In genomic region chr17:83850458-83850857, GRCm38 (mm10) we compare ENCODE assay signal across 9 mouse cellular contexts. TPM values are rescaled to one million over a fixed set of nuclear protein-coding genes. Genes with fewer than 3 reads are reported as not detected.
DNase-seq lines count a peak whose midpoint lies in the region; ATAC-seq lines count a peak whose summit lies in the region.
"Had no signal": no experiment of that assay in that cellular context is flagged by ENCODE, and none has a peak within 500 bp of the region (broad histone marks: within the 10 kb centered on the region; RNA-seq: fewer than 3 reads in every experiment).

No protein-coding gene starts in this region.

- no peak overlapping the region for H3K9ac ChIP-seq in embryonic facial prominence, embryonic 14.5 days (ENCODE audit: low read depth, low read length)
- H3K9ac ChIP-seq in heart, embryonic 12.5 days: no peak overlapping the region
- H3K9ac ChIP-seq in liver, embryonic 13.5 days: no peak overlapping the region
- H3K9ac ChIP-seq: liver, embryonic 15.5 days had no signal

- H3K4me1 ChIP-seq in embryonic facial prominence, embryonic 14.5 days (ENCODE audit: control insufficient read depth, insufficient read depth, low read length): no peaks in the 10 kb centered on the region
- peaks cover 6% of the 10 kb centered on the region for H3K4me1 ChIP-seq in heart, embryonic 12.5 days (replicated peaks)
- H3K4me1 ChIP-seq in liver, embryonic 13.5 days (replicated peaks): peaks cover 66% of the 10 kb centered on the region

- H3K36me3 ChIP-seq in embryonic facial prominence, embryonic 14.5 days (ENCODE audit: control insufficient read depth, insufficient read depth, low read length): no peaks in the 10 kb centered on the region
- H3K36me3 ChIP-seq in heart, embryonic 12.5 days: no peaks in the 10 kb centered on the region
- no peaks in the 10 kb centered on the region for H3K36me3 ChIP-seq in liver, embryonic 13.5 days
- H3K36me3 ChIP-seq: liver, embryonic 15.5 days had no signal

- H3K4me3 ChIP-seq in embryonic facial prominence, embryonic 14.5 days (ENCODE audit: low read depth, low read length): no peak overlapping the region
- no peak overlapping the region for H3K4me3 ChIP-seq in heart, embryonic 12.5 days
- H3K4me3 ChIP-seq in liver, embryonic 13.5 days (replicated peaks): no peak overlapping the region
- H3K4me3 ChIP-seq: liver, embryonic 15.5 days had no signal

- H3K27me3 ChIP-seq in embryonic facial prominence, embryonic 14.5 days (replicated peaks; ENCODE audit: control insufficient read depth, insufficient read depth, low read length): no peaks in the 10 kb centered on the region
- H3K27me3 ChIP-seq in heart, embryonic 12.5 days (replicated peaks): 0 out of 2 replicates have a peak, but pooled peaks cover 4% of the 10 kb centered on the region
- no peaks in the 10 kb centered on the region for H3K27me3 ChIP-seq in liver, embryonic 13.5 days
- H3K27me3 ChIP-seq: liver, embryonic 15.5 days had no signal

- no peaks in the 10 kb centered on the region for H3K9me3 ChIP-seq in embryonic facial prominence, embryonic 14.5 days (ENCODE audit: control insufficient read depth, low read length)
- no peaks in the 10 kb centered on the region for H3K9me3 ChIP-seq in heart, embryonic 12.5 days (replicated peaks)
- H3K9me3 ChIP-seq in liver, embryonic 13.5 days (replicated peaks): no peaks in the 10 kb centered on the region
- H3K9me3 ChIP-seq: liver, embryonic 15.5 days had no signal

- 0 out of 2 replicates have a peak overlapping the region, but pooled peaks have one; percentile 13 for H3K4me2 ChIP-seq in embryonic facial prominence, embryonic 14.5 days (ENCODE audit: low read depth, low read length)
- peak overlapping the region; percentile 45 for H3K4me2 ChIP-seq in heart, embryonic 12.5 days
- H3K4me2 ChIP-seq in liver, embryonic 13.5 days: peak overlapping the region; percentile 43; the same call in 1 of the 2 replicates
- H3K4me2 ChIP-seq: liver, embryonic 15.5 days had no signal

- H3K27ac ChIP-seq in embryonic facial prominence, embryonic 14.5 days (replicated peaks; ENCODE audit: low read depth, low read length): no peak overlapping the region
- H3K27ac ChIP-seq in heart, embryonic 12.5 days (ENCODE audit: poor library complexity, severe bottlenecking): no peak overlapping the region
- no peak overlapping the region for H3K27ac ChIP-seq in liver, embryonic 13.5 days
- H3K27ac ChIP-seq: liver, embryonic 15.5 days had no signal

- peak; percentile 78 for ATAC-seq in CD4-positive, CD25-positive, alpha-beta regulatory T cell, adult 4 months
- 0 out of 2 replicates have a peak, but pooled peaks have one; percentile 27 for ATAC-seq in embryonic facial prominence, embryonic 14.5 days (ENCODE audit: low read depth)
- ATAC-seq in heart, embryonic 12.5 days (ENCODE audit: insufficient number of reproducible peaks, low FRiP score): peak; percentile 15; the same call in 1 of the 2 replicates
- no peak for ATAC-seq in liver, embryonic 13.5 days (ENCODE audit: low read depth)
- ATAC-seq in neutrophil, adult 5-6 weeks (ENCODE audit: extremely low read depth, insufficient number of reproducible peaks, low FRiP score, poor library complexity, severe bottlenecking): peak; percentile 31

- 12% methylated on average over 9 of the region's 9 CpGs for WGBS in embryonic facial prominence, embryonic 14.5 days
- WGBS in heart, embryonic 12.5 days: 10% methylated on average over 9 of the region's 9 CpGs
- WGBS in liver, embryonic 13.5 days (ENCODE audit: insufficient replicate concordance): 14% methylated on average over 9 of the region's 9 CpGs

- peak; percentile 72 to 82 for DNase-seq in adrenal gland, postnatal 4 days (ENCODE audit: low spot score in 2 of 2)
- peak; percentile 79 for DNase-seq in embryonic facial prominence, embryonic 14.5 days (ENCODE audit: low spot score)
- DNase-seq in kidney, postnatal 14 days: peak; percentile 91
- peak; percentile 72 for DNase-seq in liver, embryonic 13.5 days
- DNase-seq in testis, postnatal 14 days (ENCODE audit: low spot score): peak; percentile 75

RNA-seq across cellular contexts. Expression of gene Haao, which starts 2.7 kb away (rescaled TPM):
- 1 to 10 TPM; 1.1 to 5.0 TPM for polyA plus RNA-seq in CD4-positive, CD25-positive, alpha-beta regulatory T cell, adult 4 months (2017; shearing (Covaris generic))
- 10 to 100 TPM in 1 of 2 experiments, 1 to 10 TPM in 1; 1.3 to 12.9 TPM for total RNA-seq in adrenal gland, postnatal 4 days (2021)
- polyA plus RNA-seq in embryonic facial prominence, embryonic 14.5 days (2014; fragmentation: Nextera tagmentation; extraction: Ambion mirVana): 0.37 and 0.92 TPM in 2 replicates
- polyA plus RNA-seq in heart, embryonic 12.5 days (2016; fragmentation: Nextera tagmentation; extraction: Ambion mirVana): 0.23 TPM in 1 of 2 replicates, not detected in the other
- polyA plus RNA-seq in liver, embryonic 13.5 days (2015; fragmentation: Nextera tagmentation; extraction: Ambion mirVana): 16.2 and 17.1 TPM in 2 replicates
- total RNA-seq in neutrophil, adult 5-6 weeks (2017): 226 and 235 TPM in 2 replicates
